Mouse (Mus musculus) ovary, postnatal 14 days (tissue): ENCODE data around the gene Cxcl9.
"Not testable (repeated sequence)": the region's sequence is repeated elsewhere in the genome, so short reads cannot be mapped to it uniquely, and the experiment has no call there.

Experiments
- DNase-seq: peaks from one replicate; pipeline ENCODE4 v3.0.0; 2022; ENCODE audit warnings: low spot score

Cxcl9 gene

GRCm38 (mm10) chr5:92327929-92328328, at the start of gene Cxcl9:
Cxcl9 (minus strand) TSS chr5:92328079.
- no peak for DNase-seq

DNA sequence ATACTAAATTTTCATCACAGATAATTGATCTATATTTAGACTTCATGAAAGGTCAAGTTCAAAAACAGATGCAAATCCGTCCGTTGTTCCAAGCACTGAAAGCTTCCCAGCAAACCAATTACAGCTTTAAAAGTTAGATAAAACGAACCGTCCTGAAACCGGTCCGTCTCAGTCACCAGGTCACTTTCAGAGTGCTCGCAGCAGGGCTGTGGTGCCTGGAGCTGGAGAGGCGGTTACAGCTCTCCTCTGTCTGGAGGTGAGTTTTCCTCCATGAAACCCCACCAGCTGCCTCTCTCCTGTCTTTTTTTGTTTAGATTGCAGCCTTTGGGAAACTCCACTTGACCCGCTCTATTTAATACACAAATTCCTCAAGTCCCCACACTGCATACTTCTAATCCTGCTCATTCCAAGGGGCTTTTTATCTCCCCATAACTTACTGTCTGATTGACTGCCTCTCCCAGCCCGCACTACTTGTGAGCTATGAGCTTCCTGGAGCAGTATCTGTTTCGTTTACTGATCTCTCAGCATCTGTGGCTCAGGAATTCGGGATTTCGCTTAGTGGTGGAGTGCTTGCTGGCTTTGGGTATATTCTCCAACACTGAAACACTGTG, 49.0 kb upstream of the Cxcl9 start:
- no peak for DNase-seq

DNA sequence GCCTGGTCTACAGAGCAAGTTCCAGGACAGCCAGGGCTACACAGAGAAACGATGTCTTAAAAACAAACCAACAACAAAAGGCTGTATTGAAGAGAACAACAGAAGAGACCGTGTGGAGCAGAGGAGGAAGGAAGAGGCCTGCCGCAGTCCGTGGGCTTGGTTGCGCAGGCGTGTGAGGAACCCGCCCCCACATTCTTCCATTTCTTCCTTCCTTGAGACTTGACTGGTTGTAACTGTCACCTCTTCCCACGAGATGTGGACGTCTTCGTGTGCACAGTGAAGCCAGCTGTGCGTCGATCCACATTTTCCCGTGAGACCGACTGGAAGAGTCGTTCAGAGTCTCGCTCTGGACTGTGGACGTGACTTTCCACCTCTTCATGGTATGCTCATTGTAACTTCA, 47.5 kb upstream of the Cxcl9 start:
- DNase-seq, result no peak

GRCm38 (mm10) chr5:92374721-92375142, 46.9 kb upstream of the Cxcl9 start:
- no peak for DNase-seq

GRCm38 (mm10) chr5:92372605-92373004, 44.7 kb upstream of the Cxcl9 start:
- no peak for DNase-seq

GRCm38 (mm10) chr5:92371361-92371976, 43.6 kb upstream of the Cxcl9 start:
- DNase-seq, result no peak

GRCm38 (mm10) chr5:92370891-92371290, 43.0 kb upstream of the Cxcl9 start:
- no peak for DNase-seq

- no peak for DNase-seq
Observed at GRCm38 (mm10) chr5:92370392-92370791, 42.5 kb upstream of the Cxcl9 start.

- no peak for DNase-seq
Observed at GRCm38 (mm10) chr5:92369151-92369994, 41.5 kb upstream of the Cxcl9 start.

DNA sequence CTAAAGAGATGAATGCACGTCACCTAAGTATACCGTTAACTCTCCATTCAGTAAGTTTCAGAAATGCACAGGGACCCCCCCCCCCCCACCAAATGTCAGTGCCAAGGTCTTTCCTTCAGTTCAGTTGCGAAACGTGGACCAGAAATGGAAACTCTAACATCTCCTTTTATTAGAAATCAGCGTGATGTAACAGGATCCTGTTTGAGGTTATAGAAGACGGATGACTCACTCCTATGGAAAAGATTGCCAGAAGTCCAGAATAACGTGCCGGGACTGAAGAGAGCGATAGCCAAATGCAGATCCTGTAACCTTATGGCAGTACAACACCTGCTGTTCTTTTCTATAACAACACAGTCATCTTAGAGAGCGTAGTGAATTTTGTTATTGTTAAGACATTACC, 40.5 kb upstream of the Cxcl9 start:
- DNase-seq, result no peak

DNA sequence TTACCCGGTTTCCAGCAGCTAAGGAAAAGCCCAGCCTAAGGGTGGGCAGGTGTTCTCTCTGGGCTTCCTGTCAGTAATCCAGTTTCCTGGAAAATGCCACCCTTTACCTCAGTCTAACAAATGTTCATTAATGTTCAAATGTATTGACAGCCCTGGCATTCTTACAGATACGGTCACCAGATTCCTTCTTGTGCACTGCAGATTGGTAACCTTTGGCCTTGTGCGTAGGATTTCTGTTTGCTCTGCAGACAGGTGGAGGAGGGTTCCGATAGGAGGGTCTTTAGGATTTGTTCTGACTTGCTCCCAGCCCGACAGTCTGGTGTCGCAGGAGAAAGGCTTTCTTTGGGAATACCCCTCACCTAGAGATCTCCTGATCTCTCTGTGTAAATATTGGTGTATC, 38.7 kb upstream of the Cxcl9 start:
- no peak for DNase-seq

GRCm38 (mm10) chr5:92365146-92365705, 37.3 kb upstream of the Cxcl9 start:
- DNase-seq, result no peak

DNA sequence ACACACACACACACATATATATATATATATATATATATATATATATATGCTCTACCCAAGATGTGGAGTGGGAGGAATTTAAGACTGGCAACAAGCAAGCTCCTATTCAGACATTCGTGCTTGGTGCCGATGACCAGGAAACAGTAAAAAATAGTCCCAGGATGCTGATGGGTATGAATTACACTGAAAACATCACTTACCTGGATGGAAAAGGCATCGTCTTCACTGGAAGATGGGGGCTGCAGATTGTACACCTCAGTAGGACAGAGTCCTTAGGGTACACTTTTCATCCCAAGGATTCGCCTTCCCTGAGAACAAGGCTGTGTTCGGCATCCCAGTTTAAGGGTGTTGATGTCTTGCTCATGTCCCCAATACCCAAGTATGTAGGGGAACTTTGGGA, 36.1 kb upstream of the Cxcl9 start:
- DNase-seq, result no peak

- DNase-seq, result no peak
Observed at GRCm38 (mm10) chr5:92363179-92363578, 35.3 kb upstream of the Cxcl9 start.

GRCm38 (mm10) chr5:92358767-92359455, 31.0 kb upstream of the Cxcl9 start:
- DNase-seq, result no peak

GRCm38 (mm10) chr5:92358033-92358432, 30.2 kb upstream of the Cxcl9 start:
- peak; percentile 41 for DNase-seq

DNA sequence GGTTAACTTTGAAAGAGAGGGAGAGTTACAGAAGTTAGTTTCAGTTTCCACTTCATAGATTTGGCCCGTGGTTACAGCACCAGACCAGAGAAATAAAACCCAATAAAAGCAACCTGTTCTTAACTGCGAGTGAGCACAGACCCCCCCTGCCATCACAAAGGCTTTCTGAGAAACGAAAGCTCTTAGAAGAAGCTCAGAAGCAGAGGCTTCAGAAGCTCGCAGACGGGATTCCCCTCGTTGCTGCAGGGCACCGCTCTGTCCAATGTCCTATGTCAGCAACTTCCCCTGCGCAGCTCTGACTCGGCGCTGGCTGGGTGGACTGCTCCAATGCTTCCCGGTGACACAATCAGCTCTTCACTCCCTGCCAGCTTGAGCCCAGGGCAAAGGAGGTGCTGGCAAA, 25.6 kb upstream of the Cxcl9 start:
- DNase-seq, result no peak

- DNase-seq, result not testable (repeated sequence)
Observed at GRCm38 (mm10) chr5:92352716-92353115, 24.8 kb upstream of the Cxcl9 start.

GRCm38 (mm10) chr5:92349731-92350130, 21.9 kb upstream of the Cxcl9 start:
- no peak for DNase-seq

DNA sequence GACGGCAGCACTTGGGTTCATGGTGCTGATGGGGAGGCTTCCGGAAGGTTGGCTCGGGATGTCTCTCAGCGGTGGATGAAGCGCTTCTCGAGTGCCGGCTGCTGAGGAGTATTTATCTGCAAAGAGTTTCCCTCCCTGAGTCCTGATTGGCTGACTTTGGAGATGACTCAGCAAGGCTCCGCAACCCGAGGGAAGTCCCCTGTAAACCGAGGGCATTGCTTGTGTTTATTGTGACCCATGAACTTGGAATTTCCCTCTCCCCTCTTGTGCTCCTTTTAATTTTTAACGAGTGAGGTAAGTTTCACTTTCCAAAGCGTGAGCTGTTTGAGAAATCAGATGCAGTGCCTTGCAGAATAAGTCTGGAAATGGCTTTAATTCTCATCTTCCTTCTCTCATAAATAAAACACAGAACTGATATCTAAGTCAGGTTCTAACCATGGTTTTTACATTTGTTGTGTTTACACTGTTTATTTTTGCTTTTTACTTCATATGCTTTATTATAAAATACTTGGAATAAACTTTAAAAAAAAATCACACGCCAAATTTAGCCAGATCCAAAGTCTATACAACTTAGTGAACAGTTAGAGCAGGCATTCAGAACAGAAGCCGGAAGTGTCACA, 21.0 kb upstream of the Cxcl9 start, which contains the start of gene Cxcl10:
TSS of gene Cxcl10 (minus strand) at position 96 of the 620 bp plus-strand sequence.
- no peak for DNase-seq

- DNase-seq, result no peak
Observed at GRCm38 (mm10) chr5:92345006-92345405, 17.1 kb upstream of the Cxcl9 start.

DNA sequence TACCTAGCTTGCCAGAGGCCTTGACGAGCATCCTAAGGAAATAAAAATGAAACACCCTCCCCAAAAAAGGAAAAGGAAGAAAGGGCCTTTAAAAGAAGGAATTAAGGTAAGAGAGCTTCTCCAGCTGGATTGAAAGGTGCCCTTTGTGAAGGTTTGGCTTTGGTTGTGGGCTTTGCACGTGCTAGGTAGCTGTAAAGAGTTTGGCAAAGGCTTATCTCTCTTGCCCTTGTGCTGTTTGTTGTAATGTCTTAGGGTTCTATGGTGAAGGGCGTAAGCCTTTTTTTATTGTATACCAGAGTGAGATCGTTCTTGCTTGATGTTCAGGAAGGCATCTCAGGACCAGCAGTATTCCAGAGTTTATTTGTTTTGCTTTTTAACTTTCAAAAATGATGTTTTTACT, 12.7 kb upstream of the Cxcl9 start:
- no peak for DNase-seq
